Mouse (Mus musculus) activated CD4-positive, CD25-positive, alpha-beta regulatory T cell, adult 4 months (primary cell): ENCODE results near the gene Bclaf1. TPM values are rescaled to one million over a fixed set of nuclear protein-coding genes. Genes with fewer than 3 reads are reported as not detected.

Source experiments
- ATAC-seq: one replicate; pipeline ENCODE4 v1.8.0; 2017
- polyA plus RNA-seq, 2 experiments: library from polyadenylated mRNA; unstranded; fragments of 100-300 nt; shearing (Covaris generic); gene quantifications; one replicate each; pipeline ENCODE4 v1.2.1; 2017

Bclaf1 gene
- polyA plus RNA-seq, 2 experiments from 2014 or later = 156 to 168 TPM

DNA sequence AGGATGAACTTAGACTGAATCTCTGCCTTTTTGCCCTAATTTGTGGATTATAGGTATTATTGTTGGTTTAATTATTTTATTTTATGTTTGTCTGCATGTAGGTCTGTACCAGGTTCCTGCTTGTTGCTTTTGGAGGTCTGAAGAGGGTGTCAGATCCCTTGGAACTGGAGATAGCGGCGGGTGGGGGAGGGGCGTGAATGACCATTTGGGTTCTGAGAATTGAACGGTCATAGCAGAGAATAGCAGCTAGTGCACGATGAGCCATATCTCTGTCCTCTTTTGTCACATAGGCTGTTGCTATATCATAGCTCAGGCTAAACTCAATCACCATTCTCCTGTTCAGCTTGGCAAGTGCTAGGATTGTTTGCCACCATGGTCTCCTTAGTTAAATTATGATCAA lies 5.2 kb downstream of the Bclaf1 start:
- no peak for ATAC-seq

DNA sequence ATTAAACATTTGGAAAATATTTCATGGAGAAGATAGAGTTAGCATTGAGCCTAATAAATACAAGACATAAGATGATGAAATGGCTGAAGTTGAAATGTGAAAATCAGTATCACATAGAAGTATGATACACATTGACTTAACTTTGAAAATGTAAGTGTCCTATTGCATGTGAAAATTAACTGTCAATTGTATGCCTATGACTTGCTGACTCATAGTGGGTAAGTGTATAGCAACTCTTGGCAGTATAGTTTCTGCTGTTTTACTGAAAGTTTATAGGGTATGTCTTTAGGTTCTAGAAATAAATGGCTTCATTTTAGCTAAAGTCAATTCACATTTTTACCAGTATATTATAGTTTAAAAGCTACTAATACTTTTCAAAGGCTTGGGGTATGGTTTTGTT lies 14.0 kb downstream of the Bclaf1 start:
- no peak for ATAC-seq

DNA sequence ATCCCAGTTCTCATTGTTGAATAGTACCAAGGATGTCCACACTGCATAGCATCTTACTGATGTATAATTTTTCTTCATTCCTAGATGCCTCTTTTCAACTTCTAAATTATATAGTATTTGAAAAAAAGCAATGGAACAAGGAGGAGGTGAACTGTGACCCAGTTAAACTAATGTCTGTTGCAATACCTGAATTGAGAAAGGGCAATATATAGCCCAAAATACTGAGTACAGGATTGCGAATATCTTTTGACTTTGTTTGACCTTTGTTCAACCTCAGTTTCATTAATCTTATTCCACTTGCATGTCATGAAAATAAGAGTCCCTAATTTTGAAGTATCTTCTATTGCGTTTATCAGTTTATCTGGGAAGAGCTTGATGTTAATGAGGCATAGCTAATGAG lies 19.0 kb downstream of the Bclaf1 start:
- ATAC-seq = no peak

DNA sequence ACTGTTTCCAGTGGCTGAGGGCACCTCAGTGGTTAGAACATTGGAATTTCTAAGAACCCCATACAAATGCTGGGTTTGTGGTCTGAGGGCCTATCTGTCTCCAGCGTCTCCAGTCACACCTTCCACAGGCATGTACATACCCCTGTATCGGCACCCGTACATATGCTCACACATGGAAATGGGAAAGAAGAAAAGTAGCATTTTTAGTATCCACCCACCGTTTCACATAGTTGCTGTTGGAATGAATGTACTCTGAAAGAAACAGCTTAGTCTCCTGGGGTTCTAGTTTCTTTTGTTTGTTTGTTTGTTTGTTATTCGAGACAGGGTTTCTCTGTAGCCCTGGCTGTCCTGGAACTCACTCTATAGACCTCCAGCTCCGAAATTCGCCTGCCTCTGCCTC lies 25.6 kb downstream of the Bclaf1 start:
- no peak for ATAC-seq

DNA sequence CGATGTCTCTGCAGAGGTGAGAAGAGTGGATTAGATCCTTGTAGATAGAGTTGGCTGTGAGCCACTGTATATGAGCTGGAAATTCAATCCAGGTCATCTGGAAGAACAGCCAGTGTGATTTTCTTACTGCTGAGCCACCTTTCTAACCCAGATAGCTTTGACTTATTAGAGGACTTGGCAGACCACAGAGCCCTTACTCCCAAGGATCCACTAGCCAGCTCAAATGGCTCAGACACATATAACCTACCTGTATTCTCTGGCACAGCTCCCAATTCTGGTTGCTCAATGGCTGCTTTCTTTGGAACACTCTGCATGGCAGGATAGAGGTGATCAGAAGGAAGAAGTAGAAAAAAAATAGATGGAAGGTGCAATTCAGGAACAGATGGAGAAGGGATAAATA lies 33.5 kb downstream of the Bclaf1 start:
- ATAC-seq = no peak

DNA sequence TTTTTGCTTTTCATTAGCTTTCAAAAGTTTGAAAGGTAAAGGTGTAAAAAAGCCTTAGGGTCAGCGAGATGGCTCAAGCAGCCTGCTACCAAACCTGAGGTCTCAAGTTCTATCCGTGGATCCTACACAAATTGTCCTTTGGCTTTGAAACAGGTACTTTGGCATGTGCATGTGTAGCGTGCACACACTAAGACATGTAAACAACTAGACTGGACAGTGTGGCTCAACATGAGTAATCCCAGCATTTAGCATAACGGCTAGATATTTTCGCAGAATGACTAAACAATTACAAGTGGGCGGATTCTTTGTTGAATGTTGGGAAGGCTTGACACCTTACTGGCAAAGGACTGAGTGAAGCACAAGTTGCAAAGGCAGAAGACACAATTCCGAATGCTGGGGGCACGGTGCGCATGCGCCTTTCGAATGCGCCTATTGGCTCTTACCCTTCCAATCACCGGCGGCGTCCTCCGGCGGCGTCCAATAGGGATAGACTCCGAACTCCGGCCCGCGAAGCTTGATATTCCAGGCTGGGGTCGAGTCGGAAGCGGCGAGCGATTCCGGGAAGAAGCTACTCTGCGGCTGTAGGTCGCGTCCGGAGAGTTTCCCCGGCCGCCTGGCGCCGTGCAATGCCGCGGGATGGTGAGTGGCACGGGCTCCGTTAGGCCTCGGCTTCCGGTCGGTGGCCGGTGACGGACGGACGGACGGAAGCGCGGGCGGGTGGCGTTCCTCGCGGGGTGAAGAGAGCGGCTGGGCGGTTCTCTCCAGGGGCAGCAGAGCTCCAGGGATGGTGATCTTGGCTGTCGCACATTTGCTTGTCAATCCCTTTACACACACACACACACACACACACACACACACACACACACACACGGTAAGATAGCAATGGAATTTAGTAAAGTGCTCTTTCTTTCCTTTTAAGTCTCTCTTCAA lies 35.3 kb downstream of the Bclaf1 start, which contains the start of gene Mtfr2:
Gene Mtfr2 (plus strand): TSS at position 486 of the 930 bp plus-strand sequence.
- peak; percentile 97 for ATAC-seq

DNA sequence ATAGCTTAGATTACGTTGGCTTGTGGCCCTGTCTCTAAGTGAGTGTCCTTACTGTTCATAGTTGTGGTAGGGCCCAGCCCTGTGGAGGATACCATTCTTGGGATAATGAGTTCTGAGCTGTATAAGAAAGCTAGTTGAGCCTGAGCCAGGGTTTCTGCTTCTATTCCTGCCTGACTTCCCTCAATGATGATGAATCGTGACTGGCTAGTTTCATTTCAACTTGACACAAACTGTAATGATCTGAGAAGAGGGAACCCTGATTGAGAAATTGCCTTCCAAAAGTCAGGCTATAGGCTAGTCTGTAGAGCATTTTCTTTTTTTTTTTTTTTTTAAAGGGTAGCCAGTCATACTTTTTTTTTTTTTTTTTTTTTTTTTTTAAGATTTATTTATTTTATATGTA lies 36.6 kb downstream of the Bclaf1 start:
- ATAC-seq = no peak

DNA sequence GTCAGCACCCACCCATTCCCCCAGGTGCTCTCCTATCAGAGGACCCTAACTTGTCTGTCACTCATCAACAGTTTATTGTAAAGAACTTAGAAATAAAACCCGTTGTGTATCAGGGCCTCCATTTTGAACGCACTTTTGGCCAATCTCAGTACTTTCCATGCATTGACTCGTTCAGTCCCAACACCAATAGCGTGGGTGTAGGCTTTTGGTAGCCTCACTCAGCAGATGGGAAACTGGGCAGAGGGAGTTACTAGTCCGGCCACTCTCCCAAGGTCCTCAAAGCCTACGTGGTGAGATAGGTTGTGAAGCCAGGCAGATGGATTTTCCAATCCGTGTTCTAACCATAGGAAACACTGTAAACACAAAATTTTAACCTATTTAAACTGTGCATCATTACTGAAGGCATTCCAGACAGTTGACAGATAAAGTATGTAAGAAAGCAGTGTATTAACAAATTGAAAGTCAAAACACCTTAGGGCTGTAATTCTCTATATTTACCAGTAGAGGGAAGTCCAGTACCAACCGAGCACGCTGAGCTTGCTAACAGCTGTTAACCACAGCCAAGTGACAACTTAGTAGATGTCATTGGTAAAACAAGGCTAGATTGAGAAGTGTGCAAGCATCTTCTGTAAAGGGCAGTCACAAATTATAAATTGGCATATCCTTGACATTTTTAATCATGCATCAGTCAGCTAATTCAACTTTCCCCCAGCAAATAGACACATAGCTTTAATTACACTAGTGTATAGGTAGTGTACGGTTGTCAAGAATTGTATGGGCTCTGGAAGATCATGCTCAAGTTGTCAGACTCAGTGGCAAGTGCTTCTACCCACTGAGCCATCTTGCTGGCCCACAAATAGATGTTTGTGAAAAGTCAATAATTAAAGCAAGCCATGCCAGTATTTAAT lies 49.5 kb downstream of the Bclaf1 start:
- ATAC-seq = peak; percentile 82

DNA sequence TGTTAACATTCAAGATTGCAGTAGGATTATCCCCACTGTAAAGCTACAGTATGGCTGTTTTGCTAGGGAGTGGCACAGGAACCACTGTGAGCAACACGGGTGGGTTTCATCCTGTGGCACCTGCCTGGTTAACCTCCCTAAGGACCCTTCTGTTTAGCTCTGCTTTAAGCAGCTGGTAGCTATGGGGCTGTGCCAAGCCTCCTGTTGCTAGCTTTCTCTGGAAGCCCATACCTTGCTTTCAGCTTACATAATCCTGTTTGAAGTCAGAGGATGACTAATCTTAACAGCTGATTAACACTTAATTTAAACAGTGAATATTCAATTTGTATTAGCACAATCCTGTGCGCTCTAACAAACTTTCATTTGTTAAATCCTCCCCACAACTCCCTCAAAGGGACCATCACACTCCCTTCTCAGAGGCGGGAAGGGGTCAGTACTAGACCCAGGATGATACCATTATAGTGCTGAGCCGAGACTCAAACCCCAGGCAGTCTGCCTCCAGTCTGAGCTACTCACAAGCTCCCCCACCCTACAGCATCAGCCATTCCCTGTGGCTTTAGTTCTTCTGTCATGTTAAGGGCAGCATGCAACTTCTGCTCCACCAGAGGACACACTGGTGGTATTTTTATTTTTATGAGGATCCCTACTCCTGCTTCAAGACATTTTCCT lies 50.3 kb downstream of the Bclaf1 start:
- ATAC-seq = no peak

DNA sequence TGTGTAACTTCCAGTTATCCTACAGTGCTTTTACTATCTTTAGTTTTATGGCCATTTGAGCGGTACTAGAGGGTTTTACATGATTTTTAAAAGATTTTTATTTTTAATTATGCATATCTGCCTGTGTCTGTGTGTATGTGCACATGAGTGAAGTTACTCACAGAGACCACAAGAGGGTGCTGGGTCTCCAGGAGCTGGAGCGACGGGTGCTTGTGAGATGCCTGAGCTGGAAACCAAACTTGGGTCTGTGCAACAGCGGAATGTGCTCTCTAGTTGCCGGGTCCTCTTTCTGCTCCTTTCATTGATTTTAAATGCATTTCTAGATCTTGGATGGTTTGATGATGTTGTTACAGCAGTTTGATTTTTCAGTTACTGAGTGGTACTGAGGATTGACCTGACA lies 59.8 kb downstream of the Bclaf1 start:
- ATAC-seq = no peak

DNA sequence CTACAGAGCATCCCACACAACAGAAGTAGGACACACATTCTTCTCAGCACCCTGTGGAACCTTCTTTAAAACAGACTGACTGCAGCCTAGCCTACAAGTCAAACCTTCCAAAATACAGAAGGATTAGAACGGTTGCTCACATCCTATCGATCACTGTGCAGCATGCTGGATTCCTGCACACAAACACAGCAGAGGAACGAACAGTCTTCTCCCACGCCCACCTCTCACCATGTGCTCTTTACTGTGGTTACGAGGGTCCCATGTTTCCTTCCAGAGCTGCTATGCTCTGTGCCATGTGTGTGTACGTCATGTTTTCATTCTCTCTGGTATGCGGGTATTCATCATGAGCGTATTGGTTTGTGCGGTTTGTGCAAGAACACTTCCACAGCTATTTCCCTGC lies 65.4 kb downstream of the Bclaf1 start:
- ATAC-seq = no peak

DNA sequence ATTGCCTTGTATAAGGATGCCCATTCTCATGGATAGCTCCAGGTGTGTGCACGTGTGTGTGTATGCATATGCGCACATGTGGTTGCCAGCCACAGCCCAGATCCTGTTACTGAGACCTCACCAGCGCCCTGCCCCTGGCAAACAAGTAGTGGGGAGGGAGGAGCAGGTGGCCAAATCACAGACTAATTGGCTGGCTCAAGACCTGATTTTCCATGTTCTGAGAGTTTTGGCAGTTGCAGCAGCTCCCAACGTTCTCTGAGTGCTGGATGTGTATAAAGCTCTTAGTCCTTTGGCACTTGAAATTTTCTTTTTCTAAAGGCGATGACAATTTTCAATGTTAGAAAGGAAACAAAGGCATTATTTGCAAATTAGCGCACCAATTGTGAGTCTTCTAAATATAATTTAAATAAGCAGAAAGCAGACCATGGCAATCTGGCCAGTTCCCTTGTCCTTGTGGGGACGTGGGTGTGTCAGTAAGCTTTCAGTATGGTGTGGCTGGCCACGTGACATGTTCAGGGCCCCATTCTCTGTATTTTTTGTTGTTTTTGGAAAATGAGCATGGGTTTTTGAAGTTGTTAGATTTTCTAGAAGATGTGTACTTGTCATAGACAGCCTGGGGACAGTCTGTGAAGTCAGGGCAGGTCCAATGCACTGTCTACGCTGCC lies 66.9 kb downstream of the Bclaf1 start:
- no peak for ATAC-seq

DNA sequence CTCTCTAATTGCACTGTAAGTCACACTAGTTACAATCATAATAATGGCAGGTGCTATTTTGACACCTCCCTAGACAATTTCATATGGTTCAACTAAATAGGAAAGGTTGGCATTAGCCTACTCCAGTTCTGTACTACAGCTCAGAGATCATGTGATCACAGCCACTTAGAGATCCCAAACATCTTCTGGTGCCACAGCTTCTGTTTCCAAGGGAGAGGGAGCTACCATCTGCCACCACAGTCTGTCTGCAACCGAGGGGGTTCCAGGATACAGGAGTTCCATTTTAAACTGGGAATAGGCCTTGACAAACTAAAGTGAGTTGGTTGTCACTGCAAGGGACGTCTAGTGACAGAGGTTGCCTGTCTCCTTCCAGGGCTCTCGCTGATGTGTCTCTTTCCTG lies 68.5 kb downstream of the Bclaf1 start:
- no peak for ATAC-seq

DNA sequence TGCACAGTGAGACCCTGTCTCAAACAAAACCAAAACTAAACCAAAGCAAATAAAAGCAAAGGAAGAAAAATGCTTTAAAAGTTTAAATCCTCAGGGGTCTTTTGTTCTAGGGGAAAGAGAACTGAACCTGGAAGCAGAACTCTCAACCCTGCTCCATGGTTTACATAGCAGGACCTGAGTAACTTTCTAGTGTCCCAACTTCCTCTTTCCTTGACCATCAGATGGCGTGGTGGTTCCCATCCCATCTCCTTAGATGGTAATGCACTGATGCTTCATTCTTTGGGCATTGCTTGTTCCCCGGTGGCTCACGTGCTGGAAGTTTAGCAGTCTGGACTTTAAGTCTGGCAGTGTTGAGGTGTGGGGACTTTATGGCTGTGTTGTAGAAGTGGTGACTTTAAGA lies 69.1 kb downstream of the Bclaf1 start:
- no peak for ATAC-seq

DNA sequence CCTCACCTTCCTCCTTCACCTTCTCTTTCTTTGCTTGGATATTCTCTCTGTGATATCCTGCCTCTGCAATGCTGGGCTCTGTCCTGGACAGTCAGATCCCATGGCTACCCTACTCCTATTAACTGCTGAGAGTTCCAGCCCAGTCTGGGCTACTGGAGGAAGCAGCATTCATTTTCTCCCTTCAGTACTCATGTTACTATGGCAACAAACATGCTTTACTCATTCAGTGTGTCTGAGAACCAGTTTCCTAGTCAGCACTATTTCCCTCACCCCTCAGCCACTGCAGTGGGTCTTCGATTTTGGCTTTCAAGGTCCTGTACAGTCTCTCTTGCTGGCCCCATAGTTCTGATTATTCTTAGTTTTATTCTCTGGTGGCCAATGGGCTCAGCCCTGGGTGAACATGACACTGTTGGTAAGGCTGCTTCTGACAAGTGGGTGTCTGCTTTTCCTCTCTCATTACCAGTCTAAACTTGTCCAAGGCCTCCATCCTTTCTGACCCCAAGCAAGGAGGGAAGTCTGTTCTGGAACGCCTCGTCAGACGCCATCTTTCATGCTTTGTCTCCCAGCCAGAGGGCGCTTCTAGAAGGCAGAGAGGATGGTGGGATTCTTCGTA lies 70.6 kb downstream of the Bclaf1 start:
- no peak for ATAC-seq

DNA sequence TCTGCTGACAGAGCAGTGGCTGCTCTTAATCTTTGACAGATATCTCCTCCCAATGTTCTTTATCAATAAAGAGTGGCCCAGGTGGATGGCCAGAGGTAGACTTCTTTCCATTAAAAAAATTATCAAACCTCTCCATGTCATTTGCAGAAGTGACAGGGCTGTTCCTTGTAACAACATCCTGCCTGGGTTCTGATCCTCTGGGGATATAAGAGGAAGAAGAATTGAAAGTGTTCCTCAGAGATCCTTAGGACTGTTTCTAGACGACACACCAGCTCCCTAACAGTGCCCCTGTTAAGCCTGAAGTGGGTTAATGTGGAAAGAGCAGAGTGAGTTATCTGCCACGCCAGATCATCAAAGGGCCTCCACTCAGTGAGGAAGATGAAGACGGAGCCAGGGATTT lies 78.3 kb downstream of the Bclaf1 start:
- ATAC-seq = no peak

Other genes with a start within 250 kb of the Bclaf1 start
- gene Map7, start 164.0 kb upstream of the Bclaf1 start, polyA plus RNA-seq = 1 to 10 TPM; 4.8 to 5.2 TPM
- gene Mtfr2, start 35.3 kb downstream of the Bclaf1 start, polyA plus RNA-seq = 1 to 10 TPM; 1.3 to 2.2 TPM